Mouse (Mus musculus): ENCODE measurements around the gene Egln2.

Gene Egln2

DNA sequence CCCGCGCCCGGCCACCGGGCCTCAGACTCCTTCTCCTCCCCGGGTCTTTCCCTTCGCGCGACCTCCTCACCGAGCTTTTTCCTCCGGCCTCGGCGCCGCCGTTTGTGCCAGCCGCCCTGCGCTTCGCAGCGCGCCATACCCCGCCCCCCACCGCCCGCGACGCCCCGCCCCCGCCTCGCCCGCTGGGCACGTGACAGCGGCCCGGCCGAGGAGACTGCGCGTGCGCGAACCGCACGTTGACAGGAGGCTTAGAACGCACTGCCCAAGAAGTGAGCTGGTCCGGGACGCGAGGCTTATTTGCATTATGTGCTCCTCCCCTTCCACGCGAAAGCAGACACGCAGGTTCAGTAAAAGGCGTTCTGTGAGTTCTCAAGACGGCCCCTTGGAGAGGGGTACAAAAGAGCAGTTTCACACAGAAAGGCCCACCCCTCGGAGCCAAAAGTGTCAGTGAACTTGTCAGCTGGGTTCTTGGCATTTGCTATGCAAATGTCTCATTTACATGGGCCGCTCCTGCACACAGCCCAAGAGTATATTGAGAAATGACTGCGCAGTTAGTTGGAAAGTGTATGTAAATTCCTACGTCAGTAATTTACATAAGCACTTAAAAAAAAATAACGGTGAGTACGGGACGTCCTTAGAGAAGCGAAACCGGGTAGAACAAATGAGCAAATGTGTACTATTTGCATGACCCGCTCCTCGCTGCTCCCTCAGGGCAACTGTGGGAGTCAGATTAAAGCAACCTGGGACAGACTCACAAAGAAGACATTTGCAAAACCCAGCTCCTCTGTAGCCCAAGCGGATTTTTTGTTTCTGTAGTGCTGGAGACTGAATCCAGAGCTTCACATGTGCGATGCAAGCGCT lies at the start of gene Egln2:
Egln2 (minus strand) TSS at position 189 of the 861 bp plus-strand sequence.
- peak; percentile 97 for DNase-seq

DNA sequence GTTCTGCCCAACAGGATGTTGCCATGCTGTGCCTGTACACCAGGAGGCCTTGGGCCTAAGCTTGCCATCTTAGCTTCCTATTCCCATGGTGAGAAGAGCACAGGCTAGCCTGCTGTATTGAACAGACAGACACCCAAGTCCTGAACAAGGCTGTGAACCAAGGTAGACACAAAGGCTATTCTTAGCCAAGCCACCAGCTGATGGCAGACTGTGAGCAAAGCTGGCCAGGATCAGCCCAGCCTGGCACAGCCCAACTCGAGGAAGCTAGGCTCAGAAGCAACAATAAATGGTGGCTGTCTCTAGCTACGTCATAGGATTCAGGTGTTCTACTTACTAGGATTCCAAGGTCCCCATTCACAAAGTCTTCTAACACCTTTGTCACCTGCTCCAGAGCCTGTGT lies 46.0 kb upstream of the Egln2 start:
- DNase-seq: no peak

DNA sequence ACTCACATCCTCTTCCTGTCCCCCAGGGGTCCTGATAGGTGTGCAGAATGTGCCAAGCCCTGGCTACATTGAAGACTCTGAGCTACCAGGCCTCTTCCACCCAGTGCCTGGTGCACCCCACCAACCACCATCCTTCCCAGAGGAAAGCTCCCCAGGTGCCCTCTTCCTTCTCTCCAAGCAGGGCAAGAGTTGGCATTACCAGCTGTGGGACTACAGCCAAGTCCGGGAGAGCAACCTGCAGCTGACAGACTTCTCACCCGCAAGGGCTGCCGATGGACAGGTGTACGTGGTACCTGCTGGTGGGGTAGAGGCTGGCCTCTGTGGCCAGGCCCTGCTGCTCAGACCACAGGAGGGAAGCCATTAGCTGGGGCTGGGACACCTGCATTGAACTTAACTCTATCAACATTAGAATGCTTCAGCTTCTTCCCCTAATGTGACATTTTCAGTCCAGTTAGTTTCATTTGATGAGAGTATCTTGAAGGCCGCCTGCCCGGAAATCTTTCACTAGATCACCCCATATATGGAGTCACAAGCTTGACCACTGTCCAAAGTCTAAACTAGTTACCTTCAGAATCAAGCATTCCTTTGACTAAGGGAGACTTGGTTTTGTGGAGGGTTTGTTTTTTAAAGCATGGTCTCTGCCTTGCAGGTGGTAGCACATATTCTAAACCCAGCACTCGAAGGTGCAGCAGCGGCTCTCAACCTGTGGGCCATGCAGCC lies 37.3 kb upstream of the Egln2 start:
- peak; percentile 4 for DNase-seq

DNA sequence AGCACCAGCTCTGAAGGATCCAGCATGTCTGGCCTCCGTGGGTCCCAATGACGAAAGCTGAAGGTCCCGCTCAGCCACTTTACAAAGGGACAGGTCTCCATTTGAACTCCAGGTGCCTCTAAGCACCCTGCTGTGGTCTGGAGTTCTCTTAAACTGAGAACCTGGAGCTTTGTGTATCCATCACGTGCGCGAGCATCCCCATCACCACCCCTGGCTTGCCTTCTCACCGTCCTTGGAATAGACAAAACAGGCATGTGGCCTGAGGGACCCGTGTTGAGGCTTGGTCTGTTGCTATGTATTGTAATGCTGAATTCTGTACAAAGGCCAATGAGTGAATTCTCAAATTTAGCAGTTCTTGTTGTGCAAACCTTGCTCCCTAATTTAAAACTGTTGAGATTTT lies 32.2 kb upstream of the Egln2 start:
- DNase-seq: no peak

DNA sequence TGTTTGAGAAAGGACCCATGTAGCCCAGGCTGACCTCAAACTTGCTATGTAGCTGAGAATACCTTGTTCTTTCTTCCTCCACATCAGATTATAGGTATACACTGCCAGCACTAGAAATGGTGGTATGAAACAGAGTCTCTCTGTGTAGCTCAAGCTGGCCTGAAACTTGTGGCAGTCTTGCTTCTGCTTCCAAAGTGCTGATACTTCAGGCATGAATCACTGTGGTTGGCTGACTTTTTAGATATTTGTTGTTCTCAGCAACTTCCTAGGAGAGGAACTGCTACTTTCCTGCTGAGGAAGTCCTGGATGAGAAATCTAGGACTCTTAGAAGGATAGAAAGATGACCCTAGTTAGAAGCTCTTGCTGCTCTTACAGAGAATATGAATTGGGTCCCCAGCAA lies 31.8 kb upstream of the Egln2 start:
- DNase-seq: no peak

DNA sequence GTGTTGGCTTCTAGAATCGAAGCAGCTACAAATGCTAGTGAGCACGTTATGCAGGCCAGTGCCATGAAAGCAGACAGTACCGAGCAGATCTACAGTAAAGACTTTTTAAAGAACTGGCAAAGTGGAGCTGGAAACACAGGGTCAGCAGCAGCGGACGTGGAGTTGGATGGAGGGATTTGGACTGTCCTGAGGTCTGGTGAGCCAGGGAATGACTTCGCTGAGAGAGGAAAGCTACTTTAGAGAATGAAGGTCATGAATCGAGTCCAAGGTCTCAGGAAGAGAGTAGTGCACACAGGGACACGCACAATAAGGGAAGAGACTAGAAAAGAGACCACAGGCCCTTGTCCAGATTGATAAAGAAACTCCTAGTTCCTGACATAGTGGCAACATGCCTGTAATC lies 31.0 kb upstream of the Egln2 start:
- no peak for DNase-seq

DNA sequence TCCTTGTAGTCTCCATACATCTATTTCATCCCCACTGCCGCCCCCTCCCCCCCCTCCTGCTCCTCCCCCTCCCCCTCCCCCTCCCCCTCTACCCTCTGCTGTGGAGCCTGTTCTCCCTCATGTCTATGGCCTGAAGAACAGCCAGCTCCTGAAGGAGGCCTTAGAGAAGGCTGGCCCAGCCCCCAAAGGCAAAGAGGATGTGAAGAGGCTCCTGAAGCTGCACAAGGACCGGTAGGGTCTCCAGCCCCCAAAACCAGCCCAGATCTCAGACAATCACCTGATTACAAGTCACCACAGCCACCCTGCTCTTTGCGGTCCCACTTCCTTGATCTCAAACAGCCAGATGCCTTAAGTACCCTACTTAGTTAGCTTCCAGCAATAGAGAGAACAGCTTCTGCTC lies 30.5 kb upstream of the Egln2 start:
- DNase-seq: no peak

DNA sequence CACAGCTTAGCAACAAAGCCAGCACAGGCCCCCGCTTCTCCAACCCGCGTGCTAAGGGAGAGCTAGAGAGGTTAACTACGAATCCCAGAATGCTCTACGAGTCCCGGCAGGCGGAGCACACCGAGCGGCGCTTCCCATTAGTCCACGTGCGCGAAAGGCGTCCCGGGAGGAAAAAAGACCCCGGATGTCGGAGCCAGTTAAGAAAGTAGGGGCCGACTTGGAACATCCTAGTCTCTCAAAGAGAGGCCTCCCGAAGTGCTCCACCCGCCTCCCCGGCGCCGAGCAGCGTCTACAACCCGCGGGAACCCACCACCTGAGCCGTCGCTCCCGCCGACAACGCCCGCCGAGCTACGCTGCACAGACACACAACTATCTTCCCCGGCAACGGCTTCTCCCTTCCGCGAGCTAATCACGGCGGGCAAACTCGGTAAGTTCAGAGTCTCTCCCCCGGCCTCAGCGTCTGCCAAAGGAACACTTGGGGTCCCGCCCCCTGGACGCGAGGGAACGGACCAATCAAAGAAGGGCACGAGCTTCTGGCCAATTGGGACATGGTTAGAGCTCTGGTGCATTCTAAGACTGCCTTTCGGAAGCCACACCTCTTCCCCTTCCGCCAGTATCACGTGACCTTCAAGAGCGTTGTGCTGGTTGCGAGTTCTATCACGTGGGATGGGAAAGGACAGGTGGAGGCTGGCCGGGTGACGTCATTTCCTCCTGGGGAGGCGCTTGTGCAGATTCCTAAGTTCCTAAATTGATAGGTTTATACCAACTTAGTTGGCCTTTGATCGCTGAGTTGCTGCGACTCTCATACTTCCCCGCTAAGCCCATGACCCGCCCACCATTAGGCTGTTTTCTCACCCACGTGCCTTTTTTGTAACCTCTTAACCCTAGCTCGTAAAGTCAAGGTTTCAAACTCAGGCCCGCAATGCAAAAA lies 29.3 kb upstream of the Egln2 start, which contains the start of the genes BC024978 and Snrpa:
BC024978 (plus strand) TSS at position 101 of the 931 bp plus-strand sequence.
Snrpa (minus strand) TSS at position 591 of the 931 bp plus-strand sequence.
- peak; percentile 95 for DNase-seq

GRCm38 (mm10) chr7:27193731-27194130 lies 27.1 kb upstream of the Egln2 start:
- no peak for DNase-seq

GRCm38 (mm10) chr7:27192434-27192833 lies 25.8 kb upstream of the Egln2 start:
- no peak for DNase-seq

GRCm38 (mm10) chr7:27189271-27189931 lies 22.8 kb upstream of the Egln2 start:
- DNase-seq: no peak

- DNase-seq: no peak
Measured at GRCm38 (mm10) chr7:27185986-27186385, 19.4 kb upstream of the Egln2 start.

- DNase-seq: peak; percentile 62
Measured at GRCm38 (mm10) chr7:27184964-27185363, 18.4 kb upstream of the Egln2 start.

GRCm38 (mm10) chr7:27182498-27182897 lies 15.9 kb upstream of the Egln2 start:
- no peak for DNase-seq

GRCm38 (mm10) chr7:27180837-27181695 lies 14.5 kb upstream of the Egln2 start, which contains the start of the genes Gm21983 and Mia:
Gene Gm21983, minus strand, starts transcription at chr7:27181086.
Gene Mia, minus strand, starts transcription at chr7:27181157.
- no peak for DNase-seq

GRCm38 (mm10) chr7:27180036-27180435 lies 13.4 kb upstream of the Egln2 start:
- DNase-seq: no peak

- no peak for DNase-seq
Measured at GRCm38 (mm10) chr7:27179217-27179918, 12.8 kb upstream of the Egln2 start.

DNA sequence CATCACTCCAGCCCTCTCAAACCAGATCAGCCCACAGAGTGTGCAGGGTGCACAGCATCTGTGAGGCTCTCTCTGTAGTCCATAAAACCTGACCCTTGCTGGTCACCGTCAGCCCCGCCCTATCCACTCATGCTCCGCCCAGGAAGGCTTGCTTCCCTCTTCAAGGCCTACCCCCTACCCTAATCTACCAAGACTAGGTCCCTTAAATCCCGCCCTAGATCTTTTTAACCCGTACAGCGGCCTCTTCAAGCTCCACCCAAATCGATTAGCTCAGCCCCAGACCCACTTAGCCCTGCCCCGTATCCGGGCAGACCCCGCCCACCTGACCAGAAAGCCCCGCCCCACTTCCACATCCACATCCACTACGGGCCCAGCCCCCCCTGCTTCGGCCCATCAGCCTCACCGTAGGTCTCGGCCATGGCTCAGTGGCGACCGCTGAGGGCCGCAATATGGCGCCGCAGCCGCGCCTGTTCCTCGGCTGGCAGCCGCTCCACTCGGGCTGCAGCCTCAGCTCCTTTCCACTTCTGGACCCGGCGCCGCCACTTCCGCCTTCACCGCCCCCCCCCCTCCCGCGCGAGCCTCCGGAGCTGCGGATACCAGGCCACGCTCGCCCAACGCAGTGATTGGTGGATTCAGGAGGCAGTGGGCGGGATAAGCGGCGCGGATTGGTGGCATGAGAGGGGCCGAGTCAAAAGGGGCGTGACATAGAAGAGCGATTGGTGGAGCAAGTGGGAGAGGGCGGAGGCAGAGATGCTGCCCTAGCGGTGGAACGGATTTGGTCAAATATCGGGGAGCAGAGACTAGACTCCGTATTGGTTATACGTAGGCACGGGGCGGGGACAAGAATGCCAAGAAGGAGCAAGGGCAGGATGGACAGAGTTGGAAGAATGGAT lies 12.0 kb upstream of the Egln2 start, which contains the start of gene Rab4b:
Rab4b (minus strand) TSS at position 573 of the 893 bp plus-strand sequence.
- peak; percentile 99 for DNase-seq

DNA sequence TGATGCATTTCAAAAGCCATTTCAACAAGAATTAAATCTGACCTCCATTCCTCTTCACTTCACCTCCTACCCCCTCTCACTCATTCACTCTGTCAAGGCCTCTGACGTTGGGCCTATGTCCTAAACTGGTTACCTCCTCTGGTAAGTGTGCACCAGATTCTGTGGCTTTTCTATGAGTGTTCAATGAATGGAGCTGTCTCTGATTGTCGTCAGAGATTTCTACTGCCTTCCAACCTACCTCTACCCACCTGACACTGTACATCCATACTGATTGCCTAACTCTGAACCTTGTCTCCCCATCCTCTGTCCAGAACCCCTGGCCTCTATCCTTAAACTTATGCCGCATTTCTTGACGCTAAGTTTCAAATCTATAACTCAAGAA lies 11.3 kb upstream of the Egln2 start:
- DNase-seq: no peak
